Mouse (Mus musculus): ENCODE results near the gene Dgkq.

The Dgkq gene

DNA sequence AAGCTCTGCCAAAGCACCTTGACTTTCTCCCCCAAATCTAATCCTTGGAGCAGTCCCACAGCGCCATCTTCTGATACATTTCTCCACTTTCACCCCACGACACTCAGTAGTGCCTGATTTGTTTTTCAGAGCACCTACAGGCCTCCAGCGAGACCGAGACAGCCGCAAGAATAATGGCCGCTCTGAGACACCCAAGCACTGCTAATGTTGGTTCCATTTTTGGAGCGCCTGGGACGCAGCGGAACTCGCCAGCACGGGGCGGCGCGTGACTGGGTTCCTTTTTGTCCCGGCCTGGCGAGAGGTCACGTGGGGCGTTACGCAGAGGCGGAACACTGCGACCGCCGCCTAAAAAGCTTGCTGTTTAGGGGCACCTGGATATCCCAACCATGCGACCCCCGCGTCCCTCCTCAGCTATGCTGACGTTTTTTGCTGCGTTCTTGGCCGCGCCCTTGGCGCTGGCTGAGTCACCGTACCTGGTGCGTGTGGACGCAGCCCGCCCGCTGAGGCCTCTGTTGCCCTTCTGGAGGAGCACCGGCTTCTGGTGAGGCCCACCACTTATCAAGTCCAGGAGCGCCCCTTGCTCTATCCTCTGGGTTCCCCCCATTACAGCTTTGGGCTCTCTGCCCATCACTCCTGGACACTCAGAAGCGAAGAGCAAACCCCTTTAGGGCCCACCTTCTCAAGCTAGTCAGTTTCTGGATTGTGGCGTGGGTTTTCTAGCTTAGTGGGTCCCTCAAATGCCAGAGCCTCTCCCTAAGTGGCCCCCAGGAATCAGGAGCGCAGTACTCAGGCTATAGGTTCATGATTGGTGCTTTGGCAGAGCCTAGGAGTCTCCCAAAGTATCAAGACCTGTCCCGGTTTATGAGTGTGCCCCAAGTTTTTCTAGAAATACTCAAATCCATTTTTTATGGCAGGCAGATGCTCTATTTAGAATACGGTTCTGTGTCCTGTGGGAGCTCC is at the start of gene Dgkq:
Gene Dgkq (minus strand): TSS at position 696 of the 960 bp plus-strand sequence.
- peak; percentile 91 for DNase-seq

DNA sequence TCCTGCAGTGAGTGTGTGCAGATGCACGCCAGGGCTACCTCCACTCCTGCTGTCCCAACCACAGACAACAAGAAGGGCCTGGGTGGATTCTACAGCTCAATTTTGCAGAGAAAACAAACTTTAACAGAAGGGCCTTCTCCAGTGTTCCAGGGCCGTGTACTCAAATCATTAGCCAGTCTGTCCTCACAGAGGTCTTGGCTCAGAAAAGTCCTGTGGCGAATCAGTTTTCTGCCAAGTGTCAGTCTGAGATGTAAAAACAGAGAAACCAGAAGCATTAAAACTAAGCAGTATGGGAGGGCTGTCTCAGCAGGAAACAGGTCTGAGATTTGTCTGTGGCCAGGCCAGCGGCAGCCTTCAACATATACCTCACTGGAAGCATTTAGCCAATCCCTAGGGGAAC is 48.6 kb upstream of the Dgkq start:
- DNase-seq: no peak

DNA sequence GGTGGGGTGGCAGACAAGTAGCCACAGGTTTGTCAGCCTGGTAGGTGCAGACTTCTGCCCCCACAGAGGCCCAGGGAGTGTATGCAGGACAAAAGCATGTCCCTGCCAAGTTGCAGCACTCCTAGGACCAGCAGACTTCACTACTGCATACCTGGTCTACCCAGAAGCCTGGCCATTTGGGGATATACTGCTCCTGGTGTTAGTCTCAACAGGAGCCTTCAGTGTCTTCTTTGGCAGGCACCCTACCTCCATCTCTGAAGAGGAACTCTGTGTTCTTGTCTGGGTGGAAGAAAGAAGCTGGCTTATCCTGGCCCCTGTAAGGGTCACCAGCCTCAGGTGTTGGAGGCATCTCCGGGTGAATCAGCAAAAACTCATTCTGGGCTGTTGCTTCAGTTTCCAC is 46.5 kb upstream of the Dgkq start:
- DNase-seq: no peak

DNA sequence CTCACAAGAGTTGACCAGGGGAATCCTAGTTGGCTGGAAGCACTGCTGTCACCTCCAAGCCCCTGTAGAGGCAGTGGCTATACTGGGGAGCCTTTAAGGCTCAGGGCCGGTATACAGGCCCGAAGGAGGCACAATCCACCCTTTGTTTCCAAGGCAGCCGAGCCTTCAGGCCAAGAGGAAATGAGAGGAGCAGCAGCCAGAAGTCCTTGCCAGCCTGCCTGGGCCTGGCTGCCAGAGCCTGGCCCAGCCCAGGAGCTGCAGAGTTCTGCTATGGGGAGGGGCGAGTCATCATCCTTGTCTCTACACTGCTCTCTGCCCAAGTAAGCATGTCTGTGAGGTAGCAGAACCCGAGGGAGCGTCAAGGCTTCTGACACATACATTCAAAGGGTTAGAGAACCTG is 44.7 kb upstream of the Dgkq start:
- DNase-seq: peak; percentile 63

DNA sequence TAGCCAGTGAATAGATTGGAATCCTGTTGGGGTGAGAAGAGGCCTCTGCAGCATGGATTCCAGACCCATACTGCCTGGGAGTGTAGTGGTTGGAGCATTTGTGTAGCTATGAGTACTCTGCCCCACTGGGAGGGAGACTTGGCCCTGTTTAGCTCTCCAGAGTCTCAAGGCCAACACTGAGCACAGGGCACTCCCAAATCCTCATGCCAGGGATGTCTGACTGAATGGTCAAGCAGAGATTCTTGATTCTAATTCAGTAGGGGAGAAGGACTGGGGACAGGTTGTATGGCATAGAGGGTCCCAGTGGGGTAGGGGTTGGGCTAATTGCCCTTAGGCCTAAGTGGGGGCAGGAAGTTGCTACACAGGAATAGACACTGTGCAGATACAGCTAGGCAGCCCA is 44.2 kb upstream of the Dgkq start:
- DNase-seq: no peak

DNA sequence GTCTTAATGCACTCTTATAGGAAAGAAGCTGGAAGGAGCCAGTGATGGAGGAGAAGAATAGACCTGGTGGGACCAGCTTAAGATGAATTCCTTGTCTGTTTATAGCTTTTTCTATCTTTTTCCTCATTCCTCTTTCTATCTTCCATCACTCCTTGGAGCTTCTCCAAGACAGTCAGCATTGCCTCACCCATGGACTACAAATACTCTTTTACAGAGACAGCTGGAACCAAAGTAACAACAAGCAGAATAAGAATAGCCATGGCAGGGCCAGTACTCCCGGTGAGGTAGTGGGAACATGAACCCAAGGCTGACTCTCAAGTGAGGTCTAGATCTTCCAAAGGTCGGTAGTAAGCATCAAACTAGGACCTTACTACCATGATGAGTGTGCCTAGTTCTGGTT is 43.6 kb upstream of the Dgkq start:
- no peak for DNase-seq

DNA sequence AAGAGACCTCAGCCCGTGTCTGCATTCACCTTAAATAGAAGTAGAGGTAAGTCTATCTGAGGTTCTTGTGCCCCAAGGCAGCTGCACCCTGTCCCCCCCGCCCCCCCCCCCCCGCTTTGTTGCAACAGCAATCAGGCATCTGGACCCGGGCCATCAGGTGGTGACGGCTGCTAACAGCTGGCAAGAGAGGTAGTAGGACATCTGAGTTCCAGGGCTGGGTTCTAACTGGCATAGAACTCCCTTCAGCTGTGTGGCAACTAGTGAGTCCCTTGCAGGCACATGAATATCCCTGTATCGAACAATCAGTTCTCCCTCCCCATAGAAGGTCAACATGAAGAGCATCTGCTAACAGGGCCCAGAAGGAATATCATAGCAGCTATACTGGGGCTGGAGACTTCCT is 42.5 kb upstream of the Dgkq start:
- no peak for DNase-seq

DNA sequence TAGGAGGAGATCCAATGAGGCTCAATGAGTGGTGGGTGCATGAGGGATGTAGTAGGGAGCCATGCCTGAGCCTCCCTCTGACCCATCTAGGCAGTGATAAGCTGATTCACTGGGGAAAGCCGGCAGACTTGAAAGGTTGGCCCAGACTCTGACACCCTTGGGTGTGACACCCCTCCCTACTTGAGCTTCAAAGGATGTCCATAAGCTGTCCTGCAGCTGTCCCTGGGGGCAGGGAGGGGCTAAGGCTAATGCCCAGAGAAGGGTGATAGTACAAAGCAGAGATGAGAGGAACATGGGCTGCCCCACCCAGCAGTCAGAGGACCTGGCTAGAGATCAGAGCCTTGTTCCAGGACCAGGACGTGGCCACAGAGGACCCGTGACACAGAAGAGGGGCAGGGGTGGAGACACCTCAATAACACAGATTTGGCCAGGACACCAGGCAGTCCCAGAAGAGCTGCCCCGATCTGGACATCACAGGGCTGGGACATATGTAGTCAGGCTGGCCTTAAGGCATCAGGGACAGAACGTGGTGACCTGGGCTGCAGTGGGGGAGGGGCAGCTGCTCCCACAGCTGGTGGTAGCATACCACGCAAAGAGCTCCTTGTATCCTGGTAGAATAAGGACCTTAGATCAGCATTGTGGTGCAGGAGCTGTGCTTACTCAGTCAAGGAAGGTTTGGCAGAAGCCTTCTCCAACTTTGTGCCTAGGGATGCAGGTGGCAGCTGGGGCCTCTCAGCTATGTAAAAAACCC is 39.7 kb upstream of the Dgkq start:
- DNase-seq: no peak

DNA sequence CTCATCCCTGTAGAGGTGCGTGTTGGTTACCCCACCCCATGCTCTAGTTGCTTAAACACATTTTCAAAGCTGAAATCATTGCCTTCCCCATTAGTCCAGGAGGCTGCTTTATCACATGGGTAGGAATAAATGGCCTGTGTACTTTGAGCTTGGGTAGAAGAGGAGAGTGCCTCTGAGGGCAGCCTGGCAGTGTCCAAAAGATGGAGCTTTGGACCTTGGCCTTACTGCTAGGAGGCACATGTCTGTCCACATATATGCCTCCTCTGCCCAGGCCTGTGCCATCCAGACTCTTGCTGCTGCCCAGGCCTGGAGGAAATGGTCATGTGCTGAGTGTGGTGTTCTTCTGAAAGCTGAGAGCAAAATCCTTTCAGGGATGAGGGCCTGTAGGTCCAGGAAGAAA is 38.9 kb upstream of the Dgkq start:
- DNase-seq: no peak

DNA sequence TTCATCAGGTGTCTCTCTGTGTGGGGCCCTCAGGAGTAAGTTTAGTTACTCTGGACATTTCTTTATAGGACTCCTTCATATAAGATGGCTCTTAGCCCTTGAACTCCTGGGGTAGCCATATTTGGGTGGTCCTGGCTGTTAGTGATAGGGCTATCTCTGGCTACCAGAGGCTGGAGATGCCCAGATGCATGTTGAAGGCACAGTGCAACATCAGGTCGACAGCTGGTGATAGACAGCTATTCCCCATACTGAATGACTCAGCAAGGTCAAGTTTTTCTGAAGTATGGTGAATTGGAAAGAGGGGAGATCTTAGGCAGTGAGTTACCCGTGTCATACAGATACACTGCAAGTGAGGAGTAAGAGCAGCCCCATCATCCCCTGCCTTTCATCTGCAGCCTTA is 38.3 kb upstream of the Dgkq start:
- DNase-seq: no peak

DNA sequence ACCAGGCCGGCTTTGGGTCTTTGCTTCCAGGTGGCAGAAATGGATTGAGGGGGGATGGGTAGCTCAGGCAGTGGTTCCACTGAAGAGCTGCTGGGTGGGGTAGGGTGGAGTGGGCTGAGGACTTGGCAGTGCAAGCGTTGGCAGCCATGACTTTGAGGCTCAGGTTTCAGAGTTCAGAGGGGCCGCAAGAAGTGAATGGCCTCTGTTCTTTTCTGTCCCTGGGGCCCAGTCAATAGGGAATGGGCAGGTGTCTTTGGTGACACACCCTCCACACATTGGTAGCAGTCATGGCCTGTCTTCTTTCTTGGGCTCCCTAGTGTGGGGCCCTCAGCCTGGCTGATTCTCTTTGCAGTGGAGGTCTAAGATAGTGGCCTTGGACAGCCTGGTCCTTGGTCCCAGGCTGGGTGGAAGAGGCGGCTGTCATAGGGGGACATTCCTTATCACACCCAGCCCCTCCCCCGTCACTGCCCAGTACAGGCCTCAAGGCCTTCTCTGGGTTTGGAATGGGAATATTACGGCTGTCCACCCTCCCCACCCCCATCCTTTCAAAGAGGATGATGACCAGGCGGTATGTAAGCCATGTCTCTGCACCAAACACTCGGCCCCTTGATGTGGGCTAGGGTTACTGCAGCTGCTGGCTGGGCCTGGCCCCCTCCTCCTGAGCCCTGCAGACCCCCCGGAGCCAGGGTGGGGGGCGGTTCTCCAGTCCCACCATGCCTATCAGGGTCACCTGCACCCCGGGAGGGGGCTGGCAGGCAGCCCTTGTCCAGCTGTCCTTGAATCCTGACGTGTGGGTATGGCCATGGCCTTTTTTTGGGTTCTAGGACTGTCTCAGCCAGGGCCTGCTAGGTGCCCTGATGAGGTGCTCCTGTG is 34.5 kb upstream of the Dgkq start:
- DNase-seq: no peak

DNA sequence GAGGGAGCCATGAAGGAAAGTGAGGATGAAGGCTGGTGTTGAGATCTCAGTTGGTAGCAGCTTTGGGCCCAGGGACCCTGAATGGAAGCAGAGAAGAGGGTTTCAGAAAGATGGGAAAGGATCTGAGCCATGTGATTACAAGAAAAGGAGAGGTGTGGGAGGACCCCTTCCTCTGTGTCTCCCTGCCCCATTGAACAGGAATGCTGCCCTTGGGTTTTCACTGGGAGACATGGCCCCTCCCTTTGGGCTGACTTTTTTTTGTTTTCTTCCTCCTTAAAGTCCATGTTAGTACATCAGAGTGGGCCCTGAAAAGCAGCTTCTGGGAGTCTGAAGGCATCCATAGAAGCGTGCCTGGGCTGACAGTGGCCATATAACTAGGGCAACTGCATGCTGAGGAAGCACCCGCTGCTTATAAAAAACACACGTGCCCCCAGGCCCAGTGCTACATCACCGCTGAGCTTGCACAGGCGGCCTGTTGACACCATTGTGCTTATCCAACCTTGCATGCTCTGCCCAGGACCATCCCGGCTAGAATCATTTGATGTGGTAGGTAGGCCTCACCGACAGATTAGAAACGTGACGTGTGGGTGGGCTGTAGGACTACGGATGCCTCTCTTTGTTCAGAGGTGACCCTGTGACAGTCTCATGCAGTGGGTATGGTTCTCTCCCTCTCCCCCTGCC is 32.0 kb upstream of the Dgkq start:
- DNase-seq: no peak

DNA sequence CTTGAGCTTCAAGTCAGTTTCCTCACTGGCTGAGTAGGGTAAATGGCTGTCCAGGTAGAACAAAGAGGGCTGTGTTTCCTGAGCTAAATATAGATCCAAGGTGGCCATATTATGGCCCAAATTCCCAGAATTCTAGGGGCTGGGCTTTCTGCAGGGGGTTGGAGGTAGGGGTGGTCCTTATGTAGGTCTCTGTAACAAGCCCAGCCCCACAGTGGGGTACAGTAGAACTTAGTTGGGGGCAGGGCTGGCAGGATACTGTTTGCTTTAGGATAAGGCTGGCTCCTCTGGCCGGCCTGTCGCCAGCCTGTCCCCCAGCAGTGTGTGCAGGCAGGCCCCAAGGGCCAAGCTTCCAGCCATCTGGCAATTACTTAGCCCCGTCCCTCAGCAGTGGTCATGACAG is 30.9 kb upstream of the Dgkq start:
- no peak for DNase-seq

DNA sequence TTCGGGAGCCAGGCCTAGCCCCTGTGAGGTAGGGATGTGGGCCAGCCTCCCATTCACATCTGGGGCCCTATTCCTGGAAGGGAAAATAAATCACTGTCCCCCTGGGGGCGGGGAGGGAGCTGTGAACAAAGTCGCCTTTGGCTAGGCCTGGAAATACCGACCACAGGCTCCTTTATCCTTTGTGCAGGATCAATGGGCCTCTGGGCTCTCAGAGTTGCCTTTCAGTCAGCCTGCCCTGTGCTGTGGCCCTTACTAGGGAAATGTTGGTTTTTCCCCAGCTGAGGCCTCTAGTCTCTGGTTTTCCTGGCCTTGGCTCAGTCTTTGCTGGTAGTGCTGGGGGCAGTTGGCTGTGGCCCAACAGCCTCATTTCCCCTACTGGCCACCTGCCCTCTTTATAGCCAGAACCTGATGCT is 27.9 kb upstream of the Dgkq start:
- no peak for DNase-seq

DNA sequence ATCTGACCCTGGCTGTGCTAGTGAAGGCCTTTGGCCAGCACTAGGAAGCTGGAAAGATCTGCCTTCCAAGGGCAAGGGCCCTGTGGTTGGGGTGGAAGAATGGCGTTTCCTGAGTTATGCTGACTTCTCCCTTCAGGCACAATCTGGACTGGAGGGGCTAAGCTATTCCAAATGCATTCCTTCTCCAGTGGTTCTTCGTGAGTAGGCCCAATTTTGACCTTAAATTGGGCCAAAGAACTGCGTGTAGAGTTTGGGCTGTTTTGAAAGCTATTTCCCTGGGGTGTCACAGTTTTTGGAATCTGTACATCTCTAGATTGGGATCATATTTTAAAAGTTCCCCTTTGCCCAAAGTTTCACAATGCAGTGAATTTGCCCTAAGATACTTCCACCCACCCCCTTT is 27.1 kb upstream of the Dgkq start:
- no peak for DNase-seq

DNA sequence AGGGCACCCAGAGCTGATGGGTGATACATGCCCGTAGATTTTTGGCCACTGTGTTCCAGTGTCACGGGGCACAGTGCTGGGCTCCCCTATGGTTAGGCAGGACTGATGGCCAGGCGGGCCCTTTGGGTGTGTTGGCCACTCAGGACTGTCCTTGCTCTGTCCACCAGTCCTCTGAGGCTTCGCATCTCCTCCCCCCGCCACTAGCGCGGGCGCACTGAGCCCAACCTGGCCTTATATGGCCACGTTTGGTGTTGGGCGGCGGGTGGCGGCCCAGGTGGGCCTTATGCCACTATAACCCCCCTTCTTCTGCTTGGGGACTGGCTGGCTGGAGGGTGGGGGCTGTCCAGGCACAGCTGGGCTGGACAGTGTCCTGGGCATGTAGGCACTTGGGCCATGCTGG is 26.4 kb upstream of the Dgkq start:
- no peak for DNase-seq

DNA sequence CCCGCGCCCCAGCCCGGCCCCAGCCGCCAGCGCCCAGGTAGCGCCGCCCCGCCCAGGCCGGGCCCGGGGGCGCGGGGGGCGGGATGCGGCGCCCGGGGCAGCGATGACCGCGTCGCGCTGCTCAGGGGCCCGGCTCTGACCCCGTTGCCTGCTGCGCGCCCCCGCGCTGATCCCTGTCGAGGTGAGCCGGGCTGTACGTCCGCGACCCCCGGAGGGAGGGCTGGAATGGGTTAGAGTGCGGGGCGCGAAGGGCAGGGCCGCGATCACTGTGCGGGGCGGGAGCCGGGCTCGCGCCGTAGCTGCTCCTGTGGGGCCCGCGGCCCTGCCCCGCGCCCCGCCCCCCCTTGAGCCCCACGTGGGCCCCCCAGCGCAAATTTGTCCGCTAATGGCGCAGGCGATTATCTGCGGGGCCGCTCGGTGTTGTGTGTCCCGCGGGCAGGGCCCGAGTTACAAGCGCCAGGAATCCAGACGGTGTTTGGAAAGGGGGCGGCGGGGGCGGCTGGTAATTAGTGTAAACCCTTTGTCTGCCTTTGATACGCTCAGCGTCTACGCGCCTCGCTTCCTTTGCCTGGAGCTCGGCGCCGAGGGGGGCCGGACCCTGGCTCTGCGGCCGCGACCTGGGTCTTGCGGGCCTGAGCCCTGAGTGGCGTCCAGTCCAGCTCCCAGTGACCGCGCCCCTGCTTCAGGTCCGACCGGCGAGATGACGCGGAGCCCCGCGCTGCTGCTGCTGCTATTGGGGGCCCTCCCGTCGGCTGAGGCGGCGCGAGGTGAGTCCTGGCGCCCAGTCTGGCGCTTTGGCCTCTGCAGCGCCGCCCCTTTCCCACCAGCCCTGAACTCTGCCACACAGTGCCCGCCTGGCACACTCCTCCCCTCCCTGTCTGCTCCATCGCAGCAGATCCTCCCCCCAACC is 25.1 kb upstream of the Dgkq start:
- peak; percentile 47 for DNase-seq

DNA sequence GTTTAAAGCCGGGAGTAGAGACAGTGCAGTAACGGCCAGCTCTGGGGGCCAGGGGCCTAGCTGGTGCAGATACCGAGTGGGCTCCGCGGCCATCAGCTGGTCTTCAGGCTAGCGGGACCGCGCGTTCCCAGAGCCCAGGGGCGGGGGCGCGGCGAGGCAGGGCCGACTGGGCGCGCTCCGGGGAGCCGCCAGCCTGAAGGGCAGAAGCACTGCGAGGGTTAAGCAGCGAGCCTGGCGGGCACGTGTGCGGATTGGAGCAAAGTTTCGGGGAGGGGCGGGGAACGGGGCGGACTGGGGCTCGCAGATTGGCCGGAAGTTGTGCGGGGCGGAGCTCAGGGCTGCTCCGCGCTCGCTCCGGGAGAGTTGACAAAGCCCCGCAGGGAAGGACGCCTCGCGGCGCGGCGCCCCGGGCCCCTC is 24.4 kb upstream of the Dgkq start:
- DNase-seq: peak; percentile 94

DNA sequence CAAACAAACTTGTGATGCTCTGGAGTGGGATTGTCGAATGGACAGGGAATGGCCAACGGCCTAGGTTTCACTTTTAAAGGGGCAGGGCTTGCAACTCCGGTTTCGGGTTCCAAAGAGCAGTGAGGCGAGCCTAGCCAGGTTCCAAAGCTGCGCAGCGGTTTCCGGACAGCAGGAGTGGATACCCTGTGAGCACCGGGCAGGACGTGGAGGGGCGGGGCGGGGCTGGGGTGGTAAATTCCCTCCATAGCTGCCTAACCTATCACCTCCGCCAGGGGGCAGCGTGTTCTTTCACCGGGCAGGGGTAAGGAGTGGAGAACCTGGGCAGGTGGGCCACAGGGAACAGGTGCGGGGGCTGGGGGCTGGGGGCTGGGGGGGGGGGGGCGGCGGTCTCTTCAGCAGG is 22.8 kb upstream of the Dgkq start, which contains the start of gene Fgfrl1:
Gene Fgfrl1 (plus strand): TSS at position 112 of the 400 bp plus-strand sequence.
- peak; percentile 78 for DNase-seq

DNA sequence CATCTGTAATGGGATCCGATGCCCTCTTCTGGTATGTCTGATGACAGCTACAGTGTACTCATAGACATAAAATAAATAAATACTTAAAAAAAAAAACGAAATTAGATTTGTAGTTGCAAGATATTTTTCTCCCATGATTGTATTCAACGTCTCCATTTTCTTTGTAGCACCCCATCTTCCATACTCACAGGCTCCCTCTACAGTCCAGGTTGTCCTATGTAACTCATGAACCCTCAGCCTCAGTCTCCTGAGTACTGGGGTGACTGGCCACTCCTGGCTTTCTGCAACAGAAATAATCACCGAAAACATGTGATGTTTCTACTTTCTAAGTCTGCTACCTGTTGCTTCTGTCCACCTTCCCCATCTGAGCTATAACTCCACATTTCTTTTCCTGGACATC is 21.7 kb upstream of the Dgkq start:
- DNase-seq: no peak

DNA sequence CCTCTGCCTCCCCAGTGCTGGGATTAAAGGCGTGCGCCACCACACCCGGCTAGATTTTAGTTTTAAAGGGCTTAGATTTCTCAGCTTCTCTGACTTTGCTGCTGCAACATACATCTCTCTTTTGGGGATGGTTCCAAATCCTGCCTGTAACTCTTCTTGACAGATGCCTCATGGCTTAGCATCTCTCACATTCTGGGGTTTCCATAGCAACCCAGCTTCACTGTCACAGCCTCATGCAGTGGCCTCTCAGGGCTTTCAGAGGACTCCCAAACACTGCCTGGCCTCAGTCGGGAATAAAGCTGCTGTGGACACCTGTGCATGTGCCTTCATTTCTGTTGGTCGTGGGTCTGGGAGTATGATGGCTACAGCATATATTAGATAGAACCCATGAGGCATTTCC is 19.6 kb upstream of the Dgkq start:
- DNase-seq: no peak

Measured in lung, postnatal 10 days (tissue).